Mouse (Mus musculus) bone marrow macrophage, adult 2 months (primary cell): Measurements from ENCODE around the gene Rimbp2.

Experiments
- CTCF ChIP-seq: IDR thresholded peaks from 2 replicates; pipeline ENCODE4 v1.5.1; 2012; ENCODE audit warnings: low read depth, mild to moderate bottlenecking, low read length, moderate library complexity
- POLR2A ChIP-seq: IDR thresholded peaks from 2 replicates; pipeline ENCODE4 v1.6.1; 2012; ENCODE audit warnings: mild to moderate bottlenecking, low read depth, low read length, borderline replicate concordance

DNA sequence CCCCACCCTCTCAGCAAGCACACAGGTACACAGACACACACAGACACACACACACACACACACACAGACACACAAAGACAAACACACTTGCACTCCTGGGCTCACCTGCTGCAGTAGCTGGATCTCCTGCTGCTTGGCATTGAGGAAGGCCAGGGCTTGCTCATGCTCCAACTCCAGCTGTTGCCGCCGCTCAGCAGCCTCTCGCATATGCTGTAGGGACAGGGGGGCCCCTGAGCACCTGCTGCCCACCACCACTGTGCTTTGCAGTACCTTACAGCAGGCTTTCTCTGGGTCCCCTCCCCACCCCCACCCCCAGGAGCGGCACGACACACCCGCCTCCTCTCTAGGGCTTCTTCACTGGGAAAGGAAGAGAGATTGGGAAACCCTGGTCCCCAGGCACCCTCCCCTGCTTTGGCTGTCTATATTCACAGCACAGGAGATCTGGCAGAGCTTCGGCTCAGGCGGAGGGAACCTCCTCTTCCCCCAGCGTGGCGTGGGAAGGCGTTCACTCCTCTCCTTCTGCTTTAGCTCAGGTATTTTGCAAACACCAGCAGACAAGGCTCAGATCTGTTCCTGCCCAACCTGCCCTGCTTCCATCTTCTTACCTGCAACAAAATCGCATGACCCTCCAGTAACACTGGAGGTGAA, 133.5 kb downstream of the Rimbp2 start:
- no peak for TF ChIP-seq POLR2A
- TF ChIP-seq CTCF, result no peak
